In the genomic region with DNA sequence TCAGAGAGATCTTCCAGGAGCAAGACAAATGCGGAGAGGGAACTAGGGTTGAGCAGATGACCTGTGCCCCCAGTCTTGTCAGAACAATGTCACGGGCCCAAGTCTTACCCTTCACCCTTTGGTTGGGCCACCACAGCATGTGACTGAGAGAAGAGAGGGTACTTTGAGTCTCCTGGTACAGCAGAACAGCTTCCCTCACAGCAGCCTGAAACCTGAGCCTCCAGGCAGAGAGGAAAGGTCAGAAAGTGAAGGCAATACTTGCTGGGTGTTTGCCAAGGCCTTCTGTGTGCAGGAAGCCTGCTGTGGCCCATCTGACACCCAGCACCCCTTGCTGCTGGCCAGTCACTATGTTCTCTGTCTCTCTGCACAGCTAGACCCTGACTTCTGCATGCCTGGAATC, we compare ENCODE assay signal across 11 mouse cellular contexts. TPM values are rescaled to one million over a fixed set of nuclear protein-coding genes. Genes with fewer than 3 reads are reported as not detected.
A peak's percentile ranks its signal among the peaks of the same experiment; 100 is the strongest.
DNase-seq lines count a peak whose midpoint lies in the region.
"Had no signal": no experiment of that assay in that cellular context is flagged by ENCODE, and none has a peak within 500 bp of the region (broad histone marks: within the 10 kb centered on the region; RNA-seq: fewer than 3 reads in every experiment).

No protein-coding gene starts in this region.

- peak; percentile 89 for DNase-seq in 416B (ENCODE audit: low read depth)
- DNase-seq in adrenal gland, adult 2 months, result peak; percentile 68
- peak; percentile 58 for DNase-seq in gastrocnemius, postnatal 14 days
- peak; percentile 38 to 61 for DNase-seq in kidney, postnatal 4 days
- DNase-seq in right cerebral cortex, adult 2 months (ENCODE audit: low spot score in 2 of 2), result no peak
- DNase-seq in left cerebral cortex, adult 8-10 months (ENCODE audit: low spot score in 2 of 2), result no peak
- DNase-seq in left cerebral cortex, postnatal 4 days, result no peak
- DNase-seq: forebrain, postnatal 0 days had no signal

- intact Hi-C loops in gastrocnemius, postnatal 14 days (cut with DNase I; ENCODE audit: low total_unique reads), result no loop called here
- intact Hi-C loops in left cerebral cortex, postnatal 4 days (cut with DNase I), result no loop called here

RNA-seq across cellular contexts. Expression of a gene that starts 30.4 kb away (rescaled TPM):
- not detected for total RNA-seq in adrenal gland, adult 2 months (2021)
- 0.18 and 0.52 TPM in 2 replicates for polyA plus RNA-seq in adrenal gland, adult 2 months (2012; rRNA removed)
- total RNA-seq in gastrocnemius, postnatal 14 days (2021), result not detected
- not detected for total RNA-seq in left cerebral cortex, adult 8-10 months (2022)
- not detected for total RNA-seq in left cerebral cortex, postnatal 4 days (2021)
- total RNA-seq: ES-E14 had no signal
- polyA plus RNA-seq: forebrain, postnatal 0 days; inflammation-experienced regulatory T-cells, adult 6 months; midbrain, embryonic 16.5 days had no signal

RNA-seq across cellular contexts. Expression of a gene that starts 39.4 kb away (rescaled TPM):
- 10 to 100 TPM; 24.7 to 74.6 TPM for total RNA-seq in adrenal gland, adult 2 months (2021)
- 31.9 and 52.9 TPM in 2 replicates for polyA plus RNA-seq in adrenal gland, adult 2 months (2012; rRNA removed)
- 10 to 100 TPM in 1 of 2 experiments, 1 to 10 TPM in 1; 7.5 to 18.5 TPM for total RNA-seq in gastrocnemius, postnatal 14 days (2021)
- 10 to 100 TPM; 54.5 to 60.7 (median 58.5) TPM for total RNA-seq in left cerebral cortex, adult 8-10 months (2022)
- total RNA-seq in left cerebral cortex, postnatal 4 days (2021), result 10 to 100 TPM; 33.7 to 36.5 TPM

RNA-seq across cellular contexts. Expression of a gene that starts 43.7 kb away (rescaled TPM):
- not detected for total RNA-seq in adrenal gland, adult 2 months (2021)
- 0.07 and 0.08 TPM in 2 replicates for polyA plus RNA-seq in adrenal gland, adult 2 months (2012; rRNA removed)
- total RNA-seq in gastrocnemius, postnatal 14 days (2021), result not detected
- total RNA-seq in left cerebral cortex, adult 8-10 months (2022), result not detected
- total RNA-seq in left cerebral cortex, postnatal 4 days (2021), result not detected

RNA-seq across cellular contexts. Expression of a gene that starts 55.6 kb away (rescaled TPM):
- 100 to 1,000 TPM; 120 to 177 TPM for total RNA-seq in adrenal gland, adult 2 months (2021)
- polyA plus RNA-seq in adrenal gland, adult 2 months (2012; rRNA removed), result 93.0 and 109 TPM in 2 replicates
- 10 to 100 TPM; 68.1 to 73.8 TPM for total RNA-seq in gastrocnemius, postnatal 14 days (2021)
- total RNA-seq in left cerebral cortex, adult 8-10 months (2022), result 100 to 1,000 TPM; 154 to 188 (median 170) TPM
- 100 to 1,000 TPM; 273 to 279 TPM for total RNA-seq in left cerebral cortex, postnatal 4 days (2021)

RNA-seq across cellular contexts. Expression of a gene that starts 56.4 kb away (rescaled TPM):
- 10 to 100 TPM; 39.8 to 41.7 TPM for total RNA-seq in adrenal gland, adult 2 months (2021)
- polyA plus RNA-seq in adrenal gland, adult 2 months (2012; rRNA removed), result 52.7 and 81.0 TPM in 2 replicates
- total RNA-seq in gastrocnemius, postnatal 14 days (2021), result 10 to 100 TPM; 10.1 to 11.8 TPM
- 10 to 100 TPM; 17.0 to 22.4 (median 19.2) TPM for total RNA-seq in left cerebral cortex, adult 8-10 months (2022)
- total RNA-seq in left cerebral cortex, postnatal 4 days (2021), result 10 to 100 TPM; 27.4 to 30.2 TPM

Comparison
In these comparisons a context has a peak if more than half of its experiments do, and no peak if none do; other contexts are left out.
1. DNase-seq: peak in 416B (single experiment), adrenal gland, adult 2 months (single experiment), gastrocnemius, postnatal 14 days (single experiment) and kidney, postnatal 4 days (2 of 2); none in right cerebral cortex, adult 2 months (0 of 2), left cerebral cortex, adult 8-10 months (0 of 2) and left cerebral cortex, postnatal 4 days (single experiment).